Mouse (Mus musculus) heart, adult 2 months (tissue): ENCODE measurements at regions not wholly inside any gene's neighbourhood (a gene's known extent, or its start where the extent isn't known, plus 50 kb on each side); places are given as distances from the start of the nearest gene placed in this dataset.

Source experiments
- DNase-seq, 2 experiments: peaks; one replicate each; pipeline ENCODE4 v3.0.0; 2021
- H3K27ac ChIP-seq: fragments of 200-600 bp; 2 replicates; pipeline ENCODE4 v1.8.1; 2022
- H3K27me3 ChIP-seq: fragments of 200-500 bp; 2 replicates; pipeline ENCODE4 v1.6.1; 2012; ENCODE audit warnings: mild to moderate bottlenecking, low read length, inconsistent platforms, mixed read lengths; ENCODE audit not compliant: control insufficient read depth, insufficient read depth
- H3K36me3 ChIP-seq: fragments of 200-500 bp; 2 replicates; pipeline ENCODE4 v1.6.1; 2012; ENCODE audit warnings: low read length, inconsistent platforms; ENCODE audit not compliant: control insufficient read depth, insufficient read depth
- H3K4me1 ChIP-seq: fragments of 200-500 bp; 2 replicates; pipeline ENCODE4 v1.6.1; 2011; ENCODE audit warnings: low read length; ENCODE audit not compliant: control insufficient read depth, insufficient read depth
- H3K4me3 ChIP-seq: fragments of 200-600 bp; 2 replicates; pipeline ENCODE4 v1.8.1; 2022
- H3K79me2 ChIP-seq: fragments of 200-500 bp; replicated peaks from 2 replicates; pipeline ENCODE4 v1.6.1; 2012; ENCODE audit warnings: mild to moderate bottlenecking, inconsistent platforms, low read length, moderate library complexity, mixed read lengths; ENCODE audit not compliant: control insufficient read depth, insufficient read depth
- H3K9ac ChIP-seq: fragments of 200-500 bp; 2 replicates; pipeline ENCODE4 v1.6.1; 2012; ENCODE audit warnings: low read depth, mild to moderate bottlenecking, control low read depth, inconsistent platforms, low read length, mixed read lengths
- CTCF ChIP-seq: fragments of 200-600 bp; IDR thresholded peaks from 2 replicates; pipeline ENCODE4 v1.8.1; 2022; ENCODE audit warnings: antibody characterized with exemption, mild to moderate bottlenecking, moderate library complexity
- EP300 ChIP-seq: fragments of 200-500 bp; IDR thresholded peaks from 2 replicates; pipeline ENCODE4 v1.6.1; 2011; ENCODE audit warnings: low read depth, low read length, control low read depth; ENCODE audit not compliant: insufficient read depth
- POLR2A ChIP-seq: fragments of 200-500 bp; IDR thresholded peaks from 2 replicates; pipeline ENCODE4 v1.6.1; 2011; ENCODE audit warnings: mild to moderate bottlenecking, low read depth, low read length, control low read depth; ENCODE audit not compliant: insufficient read depth
- WGBS: fragments of 180-500 bp; shearing (Covaris S2); methylation state at CpG from one replicate; pipeline ENCODE4 v1.1.7; 2018; 5-methylcytosine and 5-hydroxymethylcytosine counted together
- intact Hi-C: fragments of 180-260 bp; cut with DNase I; formaldehyde crosslinking; loops from one replicate; pipeline ENCODE4 v1.15.1; 2025

DNA sequence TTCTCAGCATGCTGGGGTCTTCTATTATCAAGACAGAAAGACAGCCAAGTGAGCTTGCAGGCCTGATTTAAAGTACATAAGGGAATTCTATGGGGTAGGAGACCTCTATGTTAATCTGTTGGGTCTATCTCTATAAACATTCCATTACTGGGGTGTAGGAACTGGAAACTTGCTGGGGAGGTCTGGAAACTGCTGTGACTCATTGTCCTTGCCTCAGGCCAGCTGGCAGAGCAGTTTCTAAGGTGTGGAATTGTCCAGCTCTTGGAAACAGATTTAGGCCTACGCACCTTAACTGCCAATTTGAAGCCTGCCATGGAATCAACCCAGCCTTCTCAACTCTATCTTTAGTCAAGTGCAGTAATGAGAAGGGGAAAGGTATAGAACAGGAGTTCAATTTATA is 559.1 kb upstream of the Fam98a start:
- WGBS = 80% methylated on average over 1 of the region's 1 CpGs

GRCm38 (mm10) chr17:76083536-76083935 is 531.8 kb upstream of the Fam98a start:
- H3K27ac ChIP-seq = no peak overlapping the region
- no peak overlapping the region for H3K9ac ChIP-seq
- no peaks in the 10 kb centered on the region for H3K79me2 ChIP-seq
- 89% methylated on average over 3 of the region's 3 CpGs for WGBS
- no peak overlapping the region for H3K4me3 ChIP-seq
- H3K4me1 ChIP-seq = no peaks in the 10 kb centered on the region
- TF ChIP-seq POLR2A (no peak), CTCF (no peak), EP300 (no peak)
- no peak for DNase-seq
- no peaks in the 10 kb centered on the region for H3K36me3 ChIP-seq
- no peaks in the 10 kb centered on the region for H3K27me3 ChIP-seq
- intact Hi-C loops = no loop called here

More for the DNA sequence above, 559.1 kb upstream of the Fam98a start:
- intact Hi-C loops = no loop called here
- Histone ChIP-seq H3K27me3 (no peaks in the 10 kb centered on the region), H3K9ac (no peak overlapping the region), H3K4me1 (no peaks in the 10 kb centered on the region), H3K27ac (no peak overlapping the region), H3K4me3 (no peak overlapping the region), H3K36me3 (no peaks in the 10 kb centered on the region), H3K79me2 (no peaks in the 10 kb centered on the region)
- no peak for DNase-seq
- TF ChIP-seq EP300 (no peak), CTCF (no peak), POLR2A (no peak)

DNA sequence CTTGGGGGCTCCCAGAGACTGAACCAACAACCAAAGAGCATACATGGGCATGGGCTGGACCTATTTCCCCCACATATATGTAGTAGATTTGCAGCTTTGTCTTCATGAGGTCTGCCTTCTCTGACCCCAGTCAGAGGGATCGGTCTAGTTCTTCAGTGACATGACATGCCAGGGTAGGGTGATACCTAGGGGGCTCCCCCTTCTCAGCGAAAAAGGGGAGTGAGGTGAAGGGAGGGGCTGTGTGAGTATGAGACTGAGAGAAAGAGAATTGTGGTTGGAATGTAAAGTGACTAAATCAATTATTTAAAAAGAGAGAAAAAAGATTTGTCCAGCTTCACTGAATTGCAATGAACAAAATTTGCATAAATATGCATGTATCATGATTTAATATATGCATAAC is 530.0 kb upstream of the Fam98a start:
- no peaks in the 10 kb centered on the region for H3K36me3 ChIP-seq
- intact Hi-C loops = no loop called here
- no peaks in the 10 kb centered on the region for H3K4me1 ChIP-seq
- no peak for TF ChIP-seq CTCF
- no peak for TF ChIP-seq POLR2A
- no peak for TF ChIP-seq EP300
- no peak overlapping the region for H3K9ac ChIP-seq
- H3K27ac ChIP-seq = no peak overlapping the region
- WGBS = 63% methylated on average over 2 of the region's 2 CpGs
- H3K79me2 ChIP-seq = no peaks in the 10 kb centered on the region
- DNase-seq = no peak
- H3K4me3 ChIP-seq = no peak overlapping the region
- H3K27me3 ChIP-seq = no peaks in the 10 kb centered on the region

- H3K4me1 ChIP-seq = no peaks in the 10 kb centered on the region
- no peak overlapping the region for H3K9ac ChIP-seq
- no peak for DNase-seq
- no peak overlapping the region for H3K27ac ChIP-seq
- H3K4me3 ChIP-seq = no peak overlapping the region
- H3K79me2 ChIP-seq = no peaks in the 10 kb centered on the region
- 86% methylated on average over 1 of the region's 1 CpGs for WGBS
- TF ChIP-seq CTCF = no peak
- no peak for TF ChIP-seq POLR2A
- TF ChIP-seq EP300 = no peak
- intact Hi-C loops = no loop called here
- no peaks in the 10 kb centered on the region for H3K36me3 ChIP-seq
- H3K27me3 ChIP-seq = no peaks in the 10 kb centered on the region
These were observed 494.7 kb upstream of the Fam98a start for GRCm38 (mm10) chr17:76046438-76046837.

DNA sequence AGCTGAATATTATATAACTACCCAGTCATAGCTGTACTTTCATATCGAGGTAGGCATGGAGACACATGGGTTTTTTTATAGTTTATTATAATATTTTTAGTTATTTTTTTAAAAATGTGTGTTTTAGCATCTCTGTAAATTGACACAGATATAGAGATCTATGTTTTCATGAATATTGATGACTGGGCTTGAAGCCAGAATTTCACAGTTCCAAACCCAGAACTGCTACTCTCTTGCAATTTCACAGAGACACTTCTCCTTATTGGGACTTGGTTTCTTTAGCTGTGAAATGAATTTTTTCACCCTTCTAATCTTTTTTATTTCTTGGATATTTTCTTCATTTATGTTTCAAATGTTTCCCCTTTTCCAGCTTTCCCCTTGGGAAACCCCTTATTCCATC is 481.0 kb upstream of the Fam98a start:
- no peak for DNase-seq
- TF ChIP-seq CTCF (no peak), EP300 (no peak), POLR2A (no peak)
- no peaks in the 10 kb centered on the region for H3K4me1 ChIP-seq
- no peaks in the 10 kb centered on the region for H3K27me3 ChIP-seq
- no peaks in the 10 kb centered on the region for H3K36me3 ChIP-seq
- H3K4me3 ChIP-seq = no peak overlapping the region
- intact Hi-C loops = no loop called here
- no peak overlapping the region for H3K27ac ChIP-seq
- WGBS = 60% methylated on average over 1 of the region's 1 CpGs
- H3K9ac ChIP-seq = no peak overlapping the region
- no peaks in the 10 kb centered on the region for H3K79me2 ChIP-seq

DNA sequence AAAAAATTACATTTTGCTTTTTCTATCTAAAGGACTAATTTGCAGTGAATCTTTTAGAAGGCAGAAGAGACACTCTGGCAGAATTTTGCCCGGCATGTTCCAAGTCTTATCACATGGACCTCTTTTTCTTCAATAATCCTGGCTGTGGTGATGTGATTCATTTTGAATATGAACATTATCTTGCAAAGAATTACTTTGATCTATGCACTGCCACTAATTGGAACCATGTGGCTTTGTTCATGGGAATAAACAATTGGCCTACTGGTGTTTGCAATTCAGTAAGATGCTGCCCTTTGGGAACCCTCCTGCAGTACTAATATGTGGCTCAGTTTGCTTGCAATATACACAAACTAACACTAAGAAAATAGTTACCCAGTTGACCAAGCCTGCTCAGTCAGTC is 456.3 kb upstream of the Fam98a start:
- DNase-seq = no peak
- no peak overlapping the region for H3K9ac ChIP-seq
- TF ChIP-seq POLR2A = no peak
- no peak for TF ChIP-seq CTCF
- no peak for TF ChIP-seq EP300
- no peaks in the 10 kb centered on the region for H3K79me2 ChIP-seq
- intact Hi-C loops = no loop called here
- no peaks in the 10 kb centered on the region for H3K27me3 ChIP-seq
- H3K4me3 ChIP-seq = no peak overlapping the region
- no peaks in the 10 kb centered on the region for H3K36me3 ChIP-seq
- WGBS = 83% methylated on average over 1 of the region's 1 CpGs
- H3K4me1 ChIP-seq = no peaks in the 10 kb centered on the region
- no peak overlapping the region for H3K27ac ChIP-seq
